Mouse (Mus musculus) olfactory bulb, adult 2 months (tissue): ENCODE measurements around the gene Lnx1.

ENCODE experiments used
- CTCF ChIP-seq: fragments of 200-500 bp; IDR thresholded peaks from 2 replicates; pipeline ENCODE4 v1.5.1; 2012; ENCODE audit warnings: low read depth, mild to moderate bottlenecking, low read length, moderate library complexity; ENCODE audit not compliant: insufficient read depth
- POLR2A ChIP-seq: fragments of 200-500 bp; IDR thresholded peaks from 2 replicates; pipeline ENCODE4 v1.6.1; 2012; ENCODE audit warnings: mild to moderate bottlenecking, low read depth, low read length, moderate library complexity; ENCODE audit not compliant: insufficient read depth

DNA sequence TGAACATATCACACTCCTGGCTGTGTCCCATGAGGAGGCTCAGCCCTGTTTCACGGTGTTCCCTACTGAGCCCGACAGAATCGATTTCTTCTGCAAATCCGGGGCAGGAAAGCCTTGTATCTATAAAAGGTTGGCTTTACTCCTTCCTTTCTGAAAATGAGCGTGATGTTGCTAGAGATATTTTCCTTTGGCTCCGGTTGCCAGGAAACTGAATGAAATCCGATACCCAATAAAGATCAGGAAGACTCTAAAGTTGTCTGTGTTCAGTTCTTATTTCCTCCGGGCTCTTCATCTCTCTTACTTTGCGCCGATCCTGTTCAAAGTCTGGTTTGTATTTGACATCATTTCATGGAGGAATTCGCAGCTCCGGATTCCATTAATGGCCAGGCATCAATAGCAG is 36.7 kb upstream of the Lnx1 start:
- no peak for TF ChIP-seq CTCF
- TF ChIP-seq POLR2A = no peak
